Mouse (Mus musculus): ENCODE measurements around the gene Elane. TPM values are rescaled to one million over a fixed set of nuclear protein-coding genes. Genes with fewer than 3 reads are reported as not detected.

The Elane gene
- total and polyA plus RNA-seq, 3 experiments, result 0.07 TPM; not detected in 2

- Histone ChIP-seq H3K9me3 (replicated peaks; ENCODE audit: insufficient read depth, low read length) (no peaks in the 10 kb centered on the region), H3K36me3 (ENCODE audit: control insufficient read depth in 1 of 2, insufficient read depth in 2 of 2, low read length in 2 of 2) (peaks cover 5 to 32% of the 10 kb centered on the region in 2 experiments), H3K4me1 (ENCODE audit: control insufficient read depth in 1 of 2, insufficient read depth in 2 of 2, low read length in 2 of 2) (peaks cover 2 to 37% of the 10 kb centered on the region in 2 experiments; a peak in 3 of 4 replicates), H3K79me2 (ENCODE audit: control insufficient read depth, insufficient read depth, low read length, poor library complexity) (peaks cover 71% of the 10 kb centered on the region), H3K9ac (ENCODE audit: control insufficient read depth, low read depth, low read length, poor library complexity, severe bottlenecking) (peak overlapping the region; percentile 100), H3K27ac (ENCODE audit: control insufficient read depth, low read depth, low read length) (peak overlapping the region; percentile 99), H3K4me3 (ENCODE audit: control insufficient read depth in 1 of 2, insufficient read depth in 1 of 2, low read depth in 2 of 2, low read length in 2 of 2) (peak overlapping the region; percentile 77 to 99), H3K27me3 (ENCODE audit: control insufficient read depth in 1 of 2, insufficient read depth in 2 of 2, low read length in 2 of 2) (no peaks in the 10 kb centered on the region)
- TF ChIP-seq TCF12 (IDR thresholded peaks at IDR 0.05; ENCODE audit: low read depth, low read length), result no peak
- TF ChIP-seq MYB (IDR thresholded peaks at IDR 0.05; ENCODE audit: low read depth, low read length), result no peak
- TF ChIP-seq MYC (IDR thresholded peaks at IDR 0.05; ENCODE audit: low read depth, low read length), result peak; percentile 80
- TF ChIP-seq CTCF (IDR thresholded peaks at IDR 0.05 in 2 of 3, conservative IDR thresholded peaks at IDR 0.05 in 1 of 3; ENCODE audit: control insufficient read depth in 1 of 3, insufficient read depth in 1 of 3, low read depth in 2 of 3, low read length in 3 of 3, poor library complexity in 1 of 3, severe bottlenecking in 1 of 3), result no peak
- TF ChIP-seq TAL1 (IDR thresholded peaks at IDR 0.05; ENCODE audit: low read length), result no peak
- no peak for TF ChIP-seq RAD21 (IDR thresholded peaks at IDR 0.05; ENCODE audit: low read depth, low read length)
- peak; percentile 94; the same call in 1 of the 2 replicates for TF ChIP-seq CHD1 (IDR thresholded peaks at IDR 0.05; ENCODE audit: low read depth, low read length)
- TF ChIP-seq ELF1 (IDR thresholded peaks at IDR 0.05; ENCODE audit: low read depth, low read length), result no peak; the same call in 1 of the 2 replicates
- peak; percentile 18; the same call in 1 of the 2 replicates for TF ChIP-seq POLR2AphosphoS2 (IDR thresholded peaks at IDR 0.05; ENCODE audit: low read length)
- TF ChIP-seq MAX (IDR thresholded peaks at IDR 0.05; ENCODE audit: low read length), result peak; percentile 65; the same call in 1 of the 2 replicates
- TF ChIP-seq E2F4 (IDR thresholded peaks at IDR 0.05; ENCODE audit: borderline replicate concordance, low read depth, low read length), result no peak
- no peak for TF ChIP-seq HCFC1 (IDR thresholded peaks at IDR 0.05; ENCODE audit: low read depth, low read length)
- TF ChIP-seq ZMIZ1 (IDR thresholded peaks at IDR 0.05; ENCODE audit: low read depth, low read length), result peak; percentile 66; the same call in 1 of the 2 replicates
- no peak for TF ChIP-seq CHD2 (IDR thresholded peaks at IDR 0.05; ENCODE audit: low read length)
- TF ChIP-seq MXI1 (IDR thresholded peaks at IDR 0.05; ENCODE audit: low read depth, low read length), result peak; percentile 65; the same call in 1 of the 2 replicates
- TF ChIP-seq GATA1 (IDR thresholded peaks at IDR 0.05; ENCODE audit: low read depth, low read length), result no peak
- TF ChIP-seq BHLHE40 (IDR thresholded peaks at IDR 0.05; ENCODE audit: borderline replicate concordance, low read depth, low read length), result no peak
- TF ChIP-seq SIN3A (IDR thresholded peaks at IDR 0.05; ENCODE audit: low read length), result peak; percentile 44
- TF ChIP-seq POLR2A (IDR thresholded peaks at IDR 0.05; ENCODE audit: control insufficient read depth in 1 of 2, insufficient read depth in 1 of 2, low read depth in 1 of 2, low read length in 2 of 2, poor library complexity in 1 of 2), result peak in 1 of 2 experiments; percentile 5; a peak in 2 of 4 replicates
- no peak for TF ChIP-seq RCOR1 (IDR thresholded peaks at IDR 0.05; ENCODE audit: low read depth, low read length)
- DNase-seq (ENCODE audit: low read depth, low spot score), result peak; percentile 84
Measured at GRCm38 (mm10) chr10:79854801-79855541, 31.1 kb upstream of the Elane start.
